Mouse (Mus musculus) limb, embryonic 12.5 days (tissue): ENCODE results near the gene Wbp1. TPM values are rescaled to one million over a fixed set of nuclear protein-coding genes. Genes with fewer than 3 reads are reported as not detected.

Experiments used
- ATAC-seq: fragments of 200-750 bp; cut with Nextera tagmentation; 2 replicates; pipeline ENCODE4 v1.8.0; 2017; ENCODE audit warnings: low read depth, moderate TSS enrichment; ENCODE audit not compliant: insufficient number of reproducible peaks, insufficient read depth, low FRiP score, low TSS enrichment
- H3K27ac ChIP-seq: fragments of 300-500 bp; sonication (generic); 2 replicates; pipeline ENCODE4 v1.5.1; 2016; ENCODE audit warnings: mild to moderate bottlenecking, moderate library complexity
- H3K27me3 ChIP-seq: fragments of 300-500 bp; sonication (generic); 2 replicates; pipeline ENCODE4 v1.6.1; 2016; ENCODE audit warnings: mild to moderate bottlenecking, moderate library complexity
- H3K36me3 ChIP-seq: fragments of 300-500 bp; sonication (generic); 2 replicates; pipeline ENCODE4 v1.6.1; 2016; ENCODE audit warnings: mild to moderate bottlenecking, moderate library complexity
- H3K4me1 ChIP-seq: fragments of 300-500 bp; sonication (generic); replicated peaks from 2 replicates; pipeline ENCODE4 v1.6.1; 2016
- H3K4me2 ChIP-seq: fragments of 300-500 bp; sonication (generic); 2 replicates; pipeline ENCODE4 v1.6.1; 2016; ENCODE audit warnings: mild to moderate bottlenecking, moderate library complexity
- H3K4me3 ChIP-seq: fragments of 300-500 bp; sonication (generic); replicated peaks from 2 replicates; pipeline ENCODE4 v1.5.1; 2016; ENCODE audit warnings: mild to moderate bottlenecking
- H3K9ac ChIP-seq: fragments of 300-500 bp; sonication (generic); replicated peaks from 2 replicates; pipeline ENCODE4 v1.6.1; 2016; ENCODE audit warnings: mild to moderate bottlenecking, moderate library complexity
- H3K9me3 ChIP-seq: fragments of 300-500 bp; sonication (generic); 2 replicates; pipeline ENCODE4 v1.6.1; 2016; ENCODE audit warnings: mild to moderate bottlenecking, moderate library complexity
- WGBS: fragments of 180-500 bp; shearing (Covaris S2); methylation state at CpG from one replicate; pipeline ENCODE4 v1.1.7; 2016; 5-methylcytosine and 5-hydroxymethylcytosine counted together
- polyA plus RNA-seq: library from polyadenylated mRNA; unstranded; fragments of >200 nt; fragmentation: Nextera tagmentation; extraction: Ambion mirVana; gene quantifications from 2 replicates; pipeline ENCODE4 v1.2.1, GENCODE M21; 2016

Gene Wbp1
- polyA plus RNA-seq, 1 experiment from 2014 or later = 219 TPM

GRCm38 (mm10) chr6:83127419-83127818 lies 6.1 kb upstream of the Wbp1 start:
- no peak overlapping the region for H3K27ac ChIP-seq
- WGBS = 93% methylated on average over 5 of the region's 5 CpGs
- H3K4me2 ChIP-seq = no peak overlapping the region

GRCm38 (mm10) chr6:83125331-83125730 lies 4.0 kb upstream of the Wbp1 start, which contains the start of gene Ino80b:
TSS of gene Ino80b (minus strand) at chr6:83125431.
- peak within 1 kb of the TSS; percentile 94 for H3K4me2 ChIP-seq
- H3K9me3 ChIP-seq = no peaks in the 10 kb centered on the region
- H3K27me3 ChIP-seq = no peaks in the 10 kb centered on the region
- 30% methylated on average over 5 of the region's 5 CpGs for WGBS
- 0 out of 2 replicates have a peak, but pooled peaks cover 10% of the 10 kb centered on the region for H3K36me3 ChIP-seq
- no peak for ATAC-seq
- peak within 1 kb of the TSS; percentile 61 for H3K9ac ChIP-seq
- peaks cover 32% of the 10 kb centered on the region for H3K4me1 ChIP-seq
- peak within 1 kb of the TSS; percentile 64 for H3K4me3 ChIP-seq
- H3K27ac ChIP-seq = peak within 1 kb of the TSS; percentile 74

More at GRCm38 (mm10) chr6:83127419-83127818, 6.1 kb upstream of the Wbp1 start:
- Histone ChIP-seq H3K9me3 (no peaks in the 10 kb centered on the region), H3K4me3 (no peak overlapping the region), H3K27me3 (no peaks in the 10 kb centered on the region), H3K4me1 (peaks cover 26% of the 10 kb centered on the region), H3K36me3 (0 out of 2 replicates have a peak, but pooled peaks cover 10% of the 10 kb centered on the region), H3K9ac (no peak overlapping the region)
- no peak for ATAC-seq

GRCm38 (mm10) chr6:83124851-83125312 lies 3.5 kb upstream of the Wbp1 start:
- peak overlapping the region; percentile 94 for H3K4me2 ChIP-seq
- under 1% methylated on average over 30 of the region's 30 CpGs for WGBS
- no peaks in the 10 kb centered on the region for H3K9me3 ChIP-seq
- ATAC-seq = no peak
- H3K36me3 ChIP-seq = peaks cover 11% of the 10 kb centered on the region
- H3K27me3 ChIP-seq = no peaks in the 10 kb centered on the region
- H3K9ac ChIP-seq = peak overlapping the region; percentile 61
- H3K4me3 ChIP-seq = peak overlapping the region; percentile 64
- peak overlapping the region; percentile 74 for H3K27ac ChIP-seq
- H3K4me1 ChIP-seq = peaks cover 37% of the 10 kb centered on the region

GRCm38 (mm10) chr6:83122961-83123360 lies 1.6 kb upstream of the Wbp1 start:
- Histone ChIP-seq H3K27ac (peak overlapping the region; percentile 99; the same call in 1 of the 2 replicates), H3K4me2 (peak overlapping the region; percentile 94), H3K4me1 (peaks cover 43% of the 10 kb centered on the region), H3K4me3 (peak overlapping the region; percentile 61), H3K9me3 (no peaks in the 10 kb centered on the region), H3K9ac (peak overlapping the region; percentile 95), H3K27me3 (no peaks in the 10 kb centered on the region), H3K36me3 (peaks cover 30% of the 10 kb centered on the region)
- WGBS = 82% methylated on average over 5 of the region's 5 CpGs
- no peak for ATAC-seq

GRCm38 (mm10) chr6:83121863-83122710 lies 728 bp upstream of the Wbp1 start:
- H3K4me2 ChIP-seq = peak overlapping the region; percentile 94
- H3K9ac ChIP-seq = peak overlapping the region; percentile 95
- peaks cover 43% of the 10 kb centered on the region for H3K4me1 ChIP-seq
- no peaks in the 10 kb centered on the region for H3K9me3 ChIP-seq
- H3K27ac ChIP-seq = peak overlapping the region; percentile 99
- no peak; the same call in 1 of the 2 replicates for ATAC-seq
- H3K4me3 ChIP-seq = peak overlapping the region; percentile 61
- no peaks in the 10 kb centered on the region for H3K27me3 ChIP-seq
- WGBS = under 1% methylated on average over 52 of the region's 52 CpGs
- H3K36me3 ChIP-seq = peaks cover 39% of the 10 kb centered on the region

GRCm38 (mm10) chr6:83119734-83120051 lies 1.7 kb downstream of the Wbp1 start:
- WGBS = 78% methylated on average over 7 of the region's 7 CpGs
- ATAC-seq = no peak
- H3K27ac ChIP-seq = peak overlapping the region; percentile 17; the same call in 1 of the 2 replicates
- peaks cover 44% of the 10 kb centered on the region for H3K36me3 ChIP-seq
- H3K4me1 ChIP-seq = peaks cover 52% of the 10 kb centered on the region
- H3K4me2 ChIP-seq = peak overlapping the region; percentile 85
- no peaks in the 10 kb centered on the region for H3K9me3 ChIP-seq
- no peaks in the 10 kb centered on the region for H3K27me3 ChIP-seq
- H3K9ac ChIP-seq = peak overlapping the region; percentile 89
- H3K4me3 ChIP-seq = peak overlapping the region; percentile 61

GRCm38 (mm10) chr6:83118825-83119733 lies 2.3 kb downstream of the Wbp1 start:
- Histone ChIP-seq H3K9me3 (no peaks in the 10 kb centered on the region), H3K36me3 (peaks cover 44% of the 10 kb centered on the region), H3K4me1 (peaks cover 52% of the 10 kb centered on the region), H3K27me3 (no peaks in the 10 kb centered on the region), H3K27ac (0 out of 2 replicates have a peak overlapping the region, but pooled peaks have one; percentile 17), H3K4me3 (peak overlapping the region; percentile 61; the same call in 1 of the 2 replicates), H3K4me2 (peak overlapping the region; percentile 85; the same call in 1 of the 2 replicates), H3K9ac (no peak overlapping the region)
- no peak for ATAC-seq
- 89% methylated on average over 14 of the region's 14 CpGs for WGBS

GRCm38 (mm10) chr6:83118369-83118768 lies 3.0 kb downstream of the Wbp1 start:
- ATAC-seq = no peak
- Histone ChIP-seq H3K9me3 (no peaks in the 10 kb centered on the region), H3K36me3 (peaks cover 40% of the 10 kb centered on the region), H3K27ac (no peak overlapping the region), H3K4me2 (no peak overlapping the region), H3K4me1 (peaks cover 45% of the 10 kb centered on the region), H3K4me3 (no peak overlapping the region), H3K9ac (no peak overlapping the region), H3K27me3 (no peaks in the 10 kb centered on the region)
- 86% methylated on average over 11 of the region's 11 CpGs for WGBS

- no peak overlapping the region for H3K27ac ChIP-seq
- WGBS = 94% methylated on average over 13 of the region's 13 CpGs
- no peak for ATAC-seq
- no peaks in the 10 kb centered on the region for H3K9me3 ChIP-seq
- H3K27me3 ChIP-seq = no peaks in the 10 kb centered on the region
- peaks cover 37% of the 10 kb centered on the region for H3K4me1 ChIP-seq
- H3K36me3 ChIP-seq = peaks cover 34% of the 10 kb centered on the region
- no peak overlapping the region for H3K4me2 ChIP-seq
- no peak overlapping the region for H3K4me3 ChIP-seq
- H3K9ac ChIP-seq = 0 out of 2 replicates have a peak overlapping the region, but pooled peaks have one; percentile 13
Observed at GRCm38 (mm10) chr6:83117616-83118015, 3.7 kb downstream of the Wbp1 start.

- WGBS = 81% methylated on average over 4 of the region's 4 CpGs
- Histone ChIP-seq H3K4me2 (peak overlapping the region; percentile 96), H3K27me3 (no peaks in the 10 kb centered on the region), H3K36me3 (peaks cover 34% of the 10 kb centered on the region), H3K4me3 (peak overlapping the region; percentile 83), H3K4me1 (peaks cover 33% of the 10 kb centered on the region), H3K27ac (no peak overlapping the region), H3K9ac (0 out of 2 replicates have a peak overlapping the region, but pooled peaks have one; percentile 13), H3K9me3 (no peaks in the 10 kb centered on the region)
- no peak for ATAC-seq
Observed at GRCm38 (mm10) chr6:83117165-83117438, 4.3 kb downstream of the Wbp1 start.
